Mouse (Mus musculus): ENCODE data around the gene Exoc3l.

GRCm38 (mm10) chr8:105336373-105337130 is 40.7 kb upstream of the Exoc3l start:
- TF ChIP-seq CTCF (IDR thresholded peaks at IDR 0.05; ENCODE audit: low read depth, low read length) (no peak), POLR2A (IDR thresholded peaks at IDR 0.05; ENCODE audit: borderline replicate concordance, low read depth, low read length) (no peak)
